Mouse (Mus musculus) neutrophil, adult 5-6 weeks (primary cell): ENCODE results near the gene Colq. TPM values are rescaled to one million over a fixed set of nuclear protein-coding genes. Genes with fewer than 3 reads are reported as not detected.
A peak's percentile ranks its signal among the peaks of the same experiment; 100 is the strongest.

Experiments
- ATAC-seq: fragments of 151-379, 151-347 bp; 2 replicates; pipeline ENCODE4 v1.8.0; 2017; ENCODE audit warnings: mild to moderate bottlenecking, moderate TSS enrichment; ENCODE audit not compliant: insufficient number of reproducible peaks, poor library complexity, low FRiP score, severe bottlenecking; ENCODE audit errors: extremely low read depth
- total RNA-seq: library from RNA; stranded (forward); fragments of 200-1000 nt; gene quantifications from 2 replicates; pipeline ENCODE4 v1.2.3, GENCODE M21; 2017

Colq gene
- total RNA-seq, 1 experiment from 2014 or later = 2.0 TPM

DNA sequence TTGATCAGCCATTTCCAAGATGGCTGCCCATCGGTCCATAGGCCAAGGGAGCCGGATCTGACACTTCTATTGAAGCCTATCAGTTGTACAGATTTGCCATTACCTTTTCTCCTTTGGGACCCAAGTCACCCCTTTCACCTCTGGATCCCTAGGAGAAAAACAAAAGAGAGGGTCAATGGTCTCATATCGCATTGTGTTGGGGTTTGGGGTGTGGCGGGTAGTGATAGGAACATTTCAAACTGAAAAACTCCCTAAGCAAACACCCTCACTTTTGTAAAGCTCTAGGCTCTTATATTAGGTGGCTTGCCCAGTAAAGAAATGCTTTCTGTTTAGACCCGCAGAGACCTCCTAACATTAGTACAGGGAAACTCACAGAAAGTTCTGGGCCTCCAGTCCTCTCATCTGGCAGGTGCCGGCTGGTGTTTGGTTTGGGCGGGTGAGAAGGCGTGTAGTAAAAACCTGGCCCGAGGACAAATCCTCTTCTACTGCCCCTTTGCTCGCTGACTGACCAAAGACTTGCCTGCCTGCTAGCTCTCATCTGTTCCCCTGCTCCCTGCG, 47.2 kb downstream of the Colq start:
- ATAC-seq = no peak

DNA sequence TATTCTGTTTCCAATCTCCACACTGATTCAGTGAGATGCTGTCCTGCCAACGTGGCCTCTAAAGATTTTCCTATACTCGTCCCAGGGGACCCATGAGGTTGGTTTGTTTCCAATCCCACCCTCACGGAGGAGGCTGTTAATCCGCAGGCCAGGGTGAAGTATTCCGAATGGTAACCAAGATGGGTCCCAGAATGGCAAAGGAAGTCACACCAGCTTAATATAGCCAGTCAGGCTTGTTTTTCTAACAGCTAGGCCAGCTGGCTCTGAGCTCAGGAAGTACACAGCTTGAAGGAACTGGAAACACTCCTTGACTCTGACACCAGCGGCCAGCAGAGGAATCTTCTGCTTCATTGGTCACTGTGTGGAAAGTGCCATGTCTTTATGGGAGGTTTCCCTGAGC, 53.8 kb downstream of the Colq start:
- no peak for ATAC-seq

DNA sequence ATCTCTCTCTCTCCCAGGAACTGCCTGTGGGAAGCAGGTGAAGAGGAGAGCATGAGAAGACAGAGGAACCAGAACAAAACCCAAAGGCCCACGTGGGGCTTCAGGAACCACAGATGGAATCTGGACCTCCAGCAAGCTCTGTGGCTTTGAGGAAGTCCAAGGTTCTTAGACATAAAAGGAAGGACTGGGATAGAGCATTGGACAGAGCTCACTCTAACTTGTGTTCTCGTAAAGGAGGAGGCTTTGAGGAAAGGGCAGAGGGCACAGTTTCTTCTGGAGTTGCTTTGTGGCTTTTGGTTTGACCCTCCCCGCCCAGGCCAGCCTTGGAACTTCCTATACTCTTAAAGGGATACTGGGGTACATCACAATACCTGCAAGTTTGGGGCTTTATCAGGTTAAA, 58.5 kb downstream of the Colq start:
- no peak for ATAC-seq

DNA sequence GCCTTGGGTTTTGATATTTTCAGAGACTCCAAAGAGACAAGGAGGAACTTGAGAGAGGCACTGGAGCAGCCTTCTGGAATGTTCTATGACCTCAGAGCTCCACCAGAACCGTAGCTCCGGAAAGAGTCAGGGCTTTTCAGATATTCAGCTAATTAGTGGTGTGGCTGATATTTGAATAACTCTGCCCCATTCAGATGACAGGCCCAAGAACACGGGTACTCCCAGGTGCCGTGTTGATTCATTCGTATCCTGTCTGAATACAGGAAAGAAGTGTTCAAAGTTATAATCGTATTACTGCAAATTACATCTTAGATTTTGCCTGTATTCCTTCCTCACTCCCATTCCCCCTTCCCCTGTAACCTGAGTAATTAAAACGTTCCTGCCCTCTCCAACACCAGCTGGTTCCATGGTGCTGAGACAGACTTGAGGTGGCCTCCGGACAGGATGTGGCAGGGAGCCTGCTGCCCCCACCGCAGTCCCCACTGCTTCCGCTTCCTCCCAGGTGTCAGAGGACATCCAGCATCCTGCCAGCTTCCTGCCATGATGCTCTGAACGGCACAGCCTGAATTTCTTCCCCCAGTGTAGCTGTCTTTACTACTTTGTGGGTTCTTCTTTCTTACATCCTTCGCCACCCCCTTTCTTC, 59.5 kb downstream of the Colq start:
- ATAC-seq = peak; percentile 91

DNA sequence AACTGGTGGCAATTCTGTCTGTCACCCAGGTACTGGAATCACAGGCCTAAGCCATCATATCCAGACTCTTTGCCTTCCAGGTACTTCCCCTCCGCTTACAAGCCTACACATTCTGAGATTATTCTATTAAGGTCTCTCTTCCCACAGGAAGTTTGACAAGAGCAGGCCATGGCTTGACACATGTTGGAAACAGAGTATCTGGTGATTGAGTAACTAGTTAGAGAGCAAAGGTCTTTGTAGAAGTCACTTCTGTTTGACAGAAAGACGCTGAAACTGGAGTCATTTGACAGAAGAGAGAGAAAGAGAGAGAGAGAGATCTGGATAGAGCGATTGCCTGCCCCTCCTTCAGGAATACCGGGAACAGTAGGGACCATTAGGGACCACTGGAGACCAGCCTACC, 60.3 kb downstream of the Colq start:
- ATAC-seq = no peak

DNA sequence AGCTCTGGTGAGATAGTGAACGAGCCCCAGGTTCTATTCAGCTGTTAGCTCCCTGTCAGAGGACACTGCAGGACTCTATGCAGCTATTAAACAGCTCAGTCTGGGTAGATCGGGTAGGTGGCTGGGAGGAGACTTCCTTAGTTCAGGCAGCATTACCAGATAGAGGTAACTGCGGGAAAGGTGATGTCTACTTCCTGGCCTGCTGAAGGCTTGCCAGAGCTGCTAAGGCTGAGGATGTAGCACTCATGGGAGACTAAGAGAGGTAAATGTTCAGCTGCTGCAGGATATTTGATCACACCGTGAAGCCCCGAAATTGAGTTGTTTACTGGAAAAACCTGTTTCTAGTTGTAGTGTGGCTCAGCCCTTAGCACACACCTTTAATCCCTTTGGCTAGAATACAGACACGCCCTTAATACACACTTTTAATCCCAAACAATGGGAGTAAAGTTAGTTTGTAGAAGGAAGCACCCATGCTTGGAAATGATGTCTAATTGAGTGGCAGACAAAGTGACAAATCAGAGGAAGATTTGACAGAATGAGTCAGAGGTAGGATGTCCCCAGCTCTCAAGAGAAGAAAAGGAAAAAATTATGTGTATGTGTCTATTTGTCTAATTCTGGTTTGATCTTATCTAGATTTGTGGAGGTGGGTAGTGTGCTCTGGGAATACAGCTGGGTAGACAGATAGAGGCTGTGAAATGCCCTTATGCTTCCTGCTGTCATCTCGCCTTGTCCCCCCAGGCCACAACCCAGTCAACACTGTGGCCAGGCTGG, 65.9 kb downstream of the Colq start:
- ATAC-seq = no peak

DNA sequence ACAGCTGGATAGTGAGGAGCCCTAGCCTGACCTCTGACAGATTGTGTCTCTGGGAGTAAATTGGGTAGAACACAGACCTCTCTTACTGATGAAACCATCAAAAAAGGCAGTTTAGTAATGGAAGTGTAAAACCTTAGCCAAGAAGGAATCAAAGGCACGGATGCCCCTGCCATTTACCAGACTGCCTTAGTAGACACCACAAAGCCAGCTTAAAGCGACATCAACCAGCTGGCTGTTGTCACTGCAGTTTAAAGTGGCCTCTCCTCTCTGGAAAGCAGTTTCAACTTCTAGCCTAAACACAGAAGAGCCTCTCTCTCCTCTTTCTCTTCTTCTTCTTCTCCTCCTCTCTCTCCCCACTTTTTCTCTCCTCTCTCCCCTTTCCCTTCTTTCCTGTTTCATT, 69.8 kb downstream of the Colq start:
- no peak for ATAC-seq

DNA sequence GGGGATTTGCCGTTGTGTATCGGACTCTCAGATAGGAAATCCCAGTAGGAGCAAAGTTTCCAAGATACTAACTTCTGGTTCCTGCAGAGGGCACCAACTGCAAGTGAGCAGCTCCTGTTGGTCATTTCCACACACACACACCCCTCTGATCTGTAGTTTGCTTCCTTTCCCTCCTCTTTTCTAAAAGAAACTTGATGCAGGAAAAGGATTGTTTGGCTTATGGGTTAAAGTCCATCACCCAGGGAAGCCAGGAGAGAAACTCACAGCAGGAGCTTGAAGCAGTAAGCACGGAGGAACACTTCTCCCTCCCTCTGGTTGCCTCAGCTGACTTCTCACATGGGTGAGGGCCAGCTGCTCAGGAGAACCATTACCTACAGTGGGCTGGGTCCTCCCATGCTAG, 72.0 kb downstream of the Colq start:
- no peak for ATAC-seq

DNA sequence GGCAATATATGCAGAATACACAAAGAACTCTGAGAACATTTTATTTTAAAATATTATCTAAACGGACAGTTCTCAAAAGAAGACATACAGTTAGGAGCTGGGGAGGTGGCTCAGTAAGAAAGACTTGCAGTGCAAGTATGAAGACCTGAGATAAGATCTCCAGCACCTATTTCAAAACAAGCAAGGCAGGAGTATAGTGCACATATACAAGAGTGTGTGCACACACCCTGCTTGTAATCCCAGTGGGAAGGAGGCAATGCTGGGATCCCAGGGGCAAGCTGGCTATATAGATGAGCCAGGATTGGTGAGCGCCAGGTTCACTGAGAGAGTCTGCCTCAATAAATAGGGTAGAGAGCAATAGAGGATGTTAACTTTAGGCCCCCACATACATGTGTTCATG, 75.2 kb downstream of the Colq start:
- no peak for ATAC-seq

DNA sequence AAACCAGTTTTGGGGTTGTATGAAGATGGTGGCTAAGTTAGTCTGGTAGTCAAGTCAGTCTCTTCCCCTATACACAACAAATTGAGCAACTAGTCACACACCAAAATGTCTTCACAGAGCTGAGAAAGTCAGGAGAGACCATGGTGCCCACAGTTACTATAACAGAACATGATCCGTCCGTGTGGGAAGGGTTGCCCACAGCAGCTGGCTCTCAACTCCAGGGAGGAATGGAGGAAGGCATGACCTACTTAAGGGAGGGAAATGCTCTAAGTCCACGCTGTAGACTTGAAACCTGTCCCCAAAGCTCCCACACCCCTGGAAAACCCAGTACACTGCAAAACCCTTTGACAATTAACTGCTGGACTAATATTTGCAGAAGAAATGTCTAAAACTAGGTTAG, 80.8 kb downstream of the Colq start:
- ATAC-seq = no peak

DNA sequence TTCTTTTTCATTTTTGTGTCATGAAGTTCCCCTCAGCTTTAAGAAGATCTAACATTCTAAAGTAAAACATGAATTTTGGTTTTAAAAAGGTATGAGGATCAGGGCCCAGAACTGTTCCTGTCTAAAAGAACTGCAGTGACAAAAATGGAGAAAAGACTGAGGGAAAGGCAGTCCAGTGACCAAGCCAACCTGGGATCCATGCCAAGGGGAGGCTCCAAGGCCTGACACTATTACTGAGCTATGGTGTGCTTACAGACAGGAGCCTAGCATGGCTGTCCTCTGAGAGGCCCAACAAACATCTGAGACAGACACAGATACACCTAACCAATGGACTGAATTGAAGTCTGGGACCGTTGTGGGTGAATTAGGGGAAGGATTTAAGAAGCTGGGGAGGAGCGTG, 81.2 kb downstream of the Colq start:
- no peak for ATAC-seq

DNA sequence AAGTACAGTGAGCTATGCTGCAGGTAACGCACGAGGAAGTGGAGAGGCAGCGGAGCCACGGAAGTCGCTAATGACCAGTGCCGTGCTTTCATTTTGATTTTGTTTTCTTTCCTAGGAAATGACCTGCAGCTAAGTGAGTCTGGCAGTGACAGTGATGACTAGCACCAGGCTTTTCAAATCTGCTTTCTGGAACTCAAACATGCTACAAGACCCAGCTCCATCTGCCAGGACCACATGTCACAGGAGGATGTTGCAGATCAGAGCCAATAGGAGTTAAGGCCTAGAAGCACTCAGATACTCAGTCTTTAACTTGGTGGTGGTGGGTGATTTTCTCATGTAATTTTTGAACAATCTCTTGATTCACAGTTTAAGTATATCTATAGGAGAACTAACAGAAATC, 84.7 kb downstream of the Colq start:
- no peak for ATAC-seq

DNA sequence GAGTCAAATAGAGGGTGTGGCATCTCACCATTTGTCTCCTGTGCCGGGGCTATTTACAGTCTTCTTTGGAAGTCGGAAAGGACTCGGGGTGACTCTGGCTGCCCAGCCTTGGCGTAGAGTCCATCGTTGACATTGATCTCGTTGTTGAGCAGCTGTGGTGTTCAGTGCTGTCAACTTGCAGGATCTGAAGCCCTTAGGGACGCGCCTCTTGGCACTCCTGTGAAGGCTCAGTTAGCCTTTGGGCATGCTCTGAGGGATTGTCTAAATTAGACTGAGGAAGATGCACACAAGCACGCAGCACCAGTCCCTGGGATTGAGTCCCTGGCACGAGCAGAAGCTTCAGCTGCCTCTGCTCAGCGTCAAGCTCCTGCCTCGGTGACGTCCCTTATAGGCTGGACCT, 87.7 kb downstream of the Colq start:
- ATAC-seq = no peak

DNA sequence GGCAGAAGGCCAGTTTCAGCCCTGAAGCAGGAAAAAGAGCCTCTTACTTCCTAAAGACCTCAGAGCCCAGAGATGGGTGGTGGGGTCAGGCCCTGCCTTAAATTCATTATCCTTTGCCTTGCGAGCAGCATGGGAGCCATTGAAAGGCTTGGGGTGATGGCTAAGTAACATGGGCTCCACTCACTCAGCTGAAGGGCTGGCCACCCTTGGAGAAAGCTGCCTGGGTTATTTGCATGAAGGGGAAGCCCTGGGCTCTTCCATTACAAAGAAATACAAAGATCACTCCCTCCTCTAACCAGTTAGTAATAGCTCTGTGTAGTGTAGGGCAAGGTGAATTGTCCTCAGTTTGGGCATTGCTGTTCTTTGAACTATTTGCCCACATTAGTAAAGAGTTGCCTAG, 91.6 kb downstream of the Colq start:
- no peak for ATAC-seq

DNA sequence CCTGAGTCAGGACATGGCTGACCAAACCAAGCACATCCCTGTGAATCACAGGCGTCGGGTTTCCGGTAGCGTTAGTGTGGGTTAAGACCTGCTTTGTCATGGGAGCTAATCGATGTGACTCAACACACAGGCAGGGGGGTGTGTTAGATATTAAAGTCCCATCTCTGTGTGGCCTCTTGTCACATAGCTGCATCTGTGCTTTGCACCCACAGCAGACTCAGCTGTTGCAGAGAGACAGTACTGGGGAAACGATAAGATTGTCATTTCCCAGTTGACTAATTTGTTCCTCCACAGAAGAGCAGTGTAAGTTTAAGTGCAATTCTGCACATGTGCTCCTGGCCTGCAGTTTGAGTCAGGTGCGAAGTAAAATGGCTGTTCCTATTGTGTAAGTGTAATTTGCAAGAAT, 94.9 kb downstream of the Colq start:
- ATAC-seq = no peak

DNA sequence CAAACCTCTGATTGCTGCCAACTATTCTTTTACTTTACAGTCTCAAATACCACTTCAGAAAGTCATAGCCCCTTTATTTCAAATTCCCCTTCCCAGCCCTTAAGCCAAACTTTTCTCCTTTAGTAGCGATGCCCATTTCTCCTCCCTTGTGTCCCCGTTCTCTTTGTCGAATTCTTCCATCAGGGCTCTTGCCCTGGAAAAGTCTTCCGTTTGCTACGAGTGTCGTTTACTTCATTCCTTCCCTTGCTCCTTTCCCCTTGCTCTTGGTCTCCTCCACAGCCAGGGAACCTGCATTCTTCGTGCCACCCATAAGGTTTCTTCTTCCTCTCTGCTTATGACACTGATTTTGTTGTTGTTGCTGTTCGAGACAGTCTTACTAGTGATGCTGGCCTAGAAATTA, 95.6 kb downstream of the Colq start:
- no peak for ATAC-seq

DNA sequence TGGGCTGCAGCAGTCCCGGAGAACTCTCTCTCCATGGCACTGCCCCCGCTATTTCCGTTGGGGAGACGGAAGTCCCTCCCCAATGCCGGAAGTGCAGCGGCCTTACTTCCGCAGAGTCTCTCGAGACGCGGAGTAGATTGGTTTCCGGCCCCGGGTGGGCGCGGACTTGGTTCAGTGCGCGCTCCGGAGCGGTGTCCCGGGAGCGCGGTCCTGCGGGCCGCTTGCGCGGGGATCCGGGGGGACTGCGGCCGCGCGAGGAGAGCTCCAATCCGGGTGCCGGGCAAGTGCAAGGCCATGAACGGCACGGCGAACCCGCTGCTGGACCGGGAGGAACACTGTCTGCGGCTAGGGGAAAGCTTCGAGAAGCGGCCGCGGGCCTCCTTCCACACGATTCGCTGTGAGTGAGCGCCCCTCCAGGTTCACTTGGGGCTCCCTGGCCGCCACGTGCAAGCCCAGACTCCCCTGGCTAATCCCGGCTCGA, 96.1 kb downstream of the Colq start, which contains the start of gene Mettl6:
Mettl6 (minus strand) TSS at position 66 of the 481 bp plus-strand sequence.
- peak; percentile 91 for ATAC-seq

DNA sequence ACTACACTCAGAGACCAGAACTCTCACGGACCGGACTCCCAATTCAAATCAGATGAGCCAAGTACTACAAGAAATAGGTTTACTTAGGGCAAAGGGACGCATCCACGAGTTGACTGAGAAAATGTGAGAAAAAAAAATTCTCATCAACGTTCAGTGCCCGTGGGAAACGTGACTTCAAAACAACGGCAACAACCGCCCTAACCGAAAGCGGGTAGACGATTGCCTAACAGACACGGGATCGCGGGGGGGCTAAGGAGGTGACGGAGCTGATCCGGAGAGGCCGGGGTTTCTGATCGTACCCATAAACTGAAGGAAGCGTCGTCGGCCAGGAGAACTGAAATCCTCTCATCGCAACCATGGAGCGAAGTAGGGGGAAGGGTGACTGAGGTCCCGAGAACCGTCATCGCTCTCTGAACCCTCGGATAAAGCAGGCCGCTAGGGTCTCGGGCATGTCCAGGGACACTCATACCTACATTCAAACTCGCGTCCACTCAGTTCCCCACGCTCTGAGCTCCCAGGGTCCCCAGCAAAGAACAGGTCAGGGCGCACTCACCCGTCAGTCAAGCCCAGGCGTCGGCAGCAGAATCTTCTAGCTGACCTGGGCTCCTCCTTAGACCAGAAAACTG, 96.7 kb downstream of the Colq start, which contains the start of gene Eaf1:
Eaf1 (plus strand) TSS at position 51 of the 626 bp plus-strand sequence.
- ATAC-seq = peak; percentile 18

DNA sequence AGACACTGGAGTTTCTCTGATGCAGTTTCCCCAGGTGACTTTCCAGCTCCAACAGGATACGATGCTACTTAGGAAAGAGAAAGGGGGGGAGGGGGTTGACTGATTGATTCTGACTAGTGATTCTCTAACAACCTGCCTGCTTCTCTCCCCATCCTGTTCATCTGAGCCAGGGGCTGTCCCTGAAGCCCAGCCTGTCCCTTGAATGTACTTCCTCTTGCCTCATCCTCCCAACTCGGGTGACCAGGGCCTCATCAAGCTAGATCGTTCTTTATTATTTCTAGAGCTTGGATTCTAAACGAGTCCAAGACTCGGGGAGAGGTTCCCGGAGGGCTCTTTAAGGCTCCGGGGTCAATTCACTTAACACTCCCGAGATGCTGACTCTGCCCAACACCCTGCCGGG, 97.2 kb downstream of the Colq start:
- ATAC-seq = no peak

DNA sequence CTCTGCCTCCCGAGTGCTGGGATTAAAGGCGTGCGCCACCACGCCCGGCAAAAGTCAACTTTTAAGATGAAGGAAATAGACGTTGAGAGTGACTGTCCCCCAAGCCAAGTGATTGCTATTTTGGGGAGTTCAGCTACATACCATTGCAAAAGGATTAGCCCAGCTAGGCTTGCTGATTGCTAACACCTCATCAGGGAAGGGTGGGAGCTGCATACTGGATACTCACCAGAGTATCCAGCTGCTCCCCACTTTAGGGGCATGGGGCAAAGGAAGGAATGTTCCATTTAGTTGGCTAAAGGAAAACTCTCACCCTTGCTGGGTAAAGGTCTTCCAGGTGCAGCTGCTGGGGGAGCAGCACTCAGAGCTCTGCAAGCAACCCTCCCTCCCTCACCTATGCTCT, 103.1 kb downstream of the Colq start:
- ATAC-seq = no peak
